Mouse (Mus musculus) E14TG2a.4 (cell line): ENCODE measurements at regions not wholly inside any gene's neighbourhood (a gene's known extent, or its start where the extent isn't known, plus 50 kb on each side); places are given as distances from the start of the nearest gene placed in this dataset.

Source experiments
- CTCF ChIP-seq: conservative IDR thresholded peaks from 2 replicates; pipeline ENCODE4 v1.5.1; 2014; ENCODE audit warnings: low read length
- NANOG ChIP-seq: IDR thresholded peaks from 2 replicates; pipeline ENCODE4 v1.6.1; 2014; ENCODE audit warnings: borderline replicate concordance, low read length, mixed read lengths
- POU5F1 ChIP-seq: IDR thresholded peaks from 2 replicates; pipeline ENCODE4 v1.6.1; 2014; ENCODE audit warnings: low read length, borderline replicate concordance

DNA sequence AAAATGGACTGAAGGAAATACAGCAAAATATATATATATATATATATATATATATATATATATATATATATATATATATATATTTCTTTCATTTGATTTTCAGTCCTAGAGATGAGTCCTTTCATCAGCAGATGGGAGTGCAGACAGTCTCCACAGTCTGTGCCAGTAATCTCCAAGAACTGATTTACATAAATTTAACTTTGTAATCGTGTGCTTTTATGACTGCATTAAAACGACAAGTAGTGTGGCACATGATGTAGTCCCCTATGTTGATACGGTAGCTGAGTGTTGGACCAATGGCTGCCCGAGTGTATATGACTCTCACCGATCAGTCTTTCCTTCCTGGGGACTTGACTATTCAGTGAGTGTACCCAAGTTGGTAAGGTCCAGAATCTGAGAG, 378.2 kb upstream of the Tmpo start:
- TF ChIP-seq CTCF (no peak), POU5F1 (no peak), NANOG (no peak)
